Mouse (Mus musculus) olfactory bulb, adult 2 months (tissue): ENCODE data around the gene Naip1.

ENCODE experiments used
- CTCF ChIP-seq: fragments of 200-500 bp; IDR thresholded peaks from 2 replicates; pipeline ENCODE4 v1.5.1; 2012; ENCODE audit warnings: low read depth, mild to moderate bottlenecking, low read length, moderate library complexity; ENCODE audit not compliant: insufficient read depth
- POLR2A ChIP-seq: fragments of 200-500 bp; IDR thresholded peaks from 2 replicates; pipeline ENCODE4 v1.6.1; 2012; ENCODE audit warnings: mild to moderate bottlenecking, low read depth, low read length, moderate library complexity; ENCODE audit not compliant: insufficient read depth

GRCm38 (mm10) chr13:100440116-100440515 is 12.6 kb downstream of the Naip1 start:
- TF ChIP-seq CTCF (no peak), POLR2A (no peak)
